Mouse (Mus musculus) kidney, postnatal 0 days (tissue): ENCODE measurements at regions not wholly inside any gene's neighbourhood (a gene's known extent, or its start where the extent isn't known, plus 50 kb on each side); places are given as distances from the start of the nearest gene placed in this dataset.
"Not testable (repeated sequence)": the region's sequence is repeated elsewhere in the genome, so short reads cannot be mapped to it uniquely, and the experiment has no call there.

Experiments used
- ATAC-seq: fragments of 200-750 bp; cut with Nextera tagmentation; replicated peaks from 2 replicates; pipeline ENCODE4 v1.8.0; 2017; ENCODE audit warnings: low read depth, moderate number of reproducible peaks, moderate TSS enrichment, moderate library complexity; ENCODE audit not compliant: low FRiP score
- DNase-seq: peaks from one replicate; pipeline ENCODE4 v3.0.0-alpha.2; 2016; ENCODE audit warnings: low spot score
- H3K27ac ChIP-seq: fragments of 300-500 bp; sonication (generic); 2 replicates; pipeline ENCODE4 v1.5.1; 2014; ENCODE audit warnings: mild to moderate bottlenecking
- H3K27me3 ChIP-seq: fragments of 300-500 bp; sonication (generic); 2 replicates; pipeline ENCODE4 v1.6.1; 2014; ENCODE audit warnings: low read length, mixed read lengths; ENCODE audit not compliant: insufficient read depth
- H3K36me3 ChIP-seq: fragments of 300-500 bp; sonication (generic); 2 replicates; pipeline ENCODE4 v1.6.1; 2014; ENCODE audit warnings: low read length, mixed read lengths; ENCODE audit not compliant: insufficient read depth
- H3K4me1 ChIP-seq: fragments of 300-500 bp; sonication (generic); replicated peaks from 2 replicates; pipeline ENCODE4 v1.6.1; 2014; ENCODE audit warnings: antibody characterized with exemption, low read length, mixed read lengths; ENCODE audit not compliant: insufficient read depth
- H3K4me2 ChIP-seq: fragments of 300-500 bp; sonication (generic); 2 replicates; pipeline ENCODE4 v1.6.1; 2014; ENCODE audit warnings: mild to moderate bottlenecking, low read length, moderate library complexity, mixed read lengths
- H3K4me3 ChIP-seq: fragments of 300-500 bp; sonication (generic); replicated peaks from 2 replicates; pipeline ENCODE4 v1.5.1; 2014; ENCODE audit warnings: low read depth, low read length
- H3K9ac ChIP-seq: fragments of 300-500 bp; sonication (generic); 2 replicates; pipeline ENCODE4 v1.6.1; 2014; ENCODE audit warnings: low read depth, low read length
- H3K9me3 ChIP-seq: fragments of 300-500 bp; sonication (generic); replicated peaks from 2 replicates; pipeline ENCODE4 v1.6.1; 2016; ENCODE audit warnings: low read length, inconsistent platforms, mixed read lengths
- CTCF ChIP-seq: IDR thresholded peaks from 2 replicates; pipeline ENCODE4 v1.5.1; 2016; ENCODE audit warnings: antibody characterized with exemption, low read depth, mild to moderate bottlenecking, moderate library complexity
- WGBS: fragments of 180-500 bp; shearing (Covaris S2); extraction: QIAGEN DNeasy Blood & Tissue Kit; methylation state at CpG from one replicate; pipeline ENCODE4 v1.1.7; 2014; 5-methylcytosine and 5-hydroxymethylcytosine counted together

GRCm38 (mm10) chr6:63044984-63045383 lies 210.7 kb upstream of the Grid2 start:
- Histone ChIP-seq H3K9me3 (no peaks in the 10 kb centered on the region), H3K4me3 (no peak overlapping the region), H3K27me3 (no peaks in the 10 kb centered on the region), H3K36me3 (no peaks in the 10 kb centered on the region), H3K4me1 (no peaks in the 10 kb centered on the region), H3K4me2 (no peak overlapping the region), H3K9ac (no peak overlapping the region), H3K27ac (no peak overlapping the region)
- TF ChIP-seq CTCF, result no peak
- WGBS, result 70% methylated on average over 2 of the region's 2 CpGs
- ATAC-seq, result no peak
- no peak for DNase-seq

- H3K4me2 ChIP-seq, DNase-seq, H3K9me3 ChIP-seq, H3K27ac ChIP-seq, H3K36me3 ChIP-seq, ATAC-seq, H3K9ac ChIP-seq, H3K4me1 ChIP-seq, H3K27me3 ChIP-seq, H3K4me3 ChIP-seq: not testable (repeated sequence)
- 82% methylated on average over 5 of the region's 5 CpGs for WGBS
Measured at GRCm38 (mm10) chr6:63064576-63064975, 191.1 kb upstream of the Grid2 start.

GRCm38 (mm10) chr6:63088225-63088624 lies 167.5 kb upstream of the Grid2 start:
- ATAC-seq (no peak), DNase-seq (peak; percentile 35)
- no peaks in the 10 kb centered on the region for H3K4me1 ChIP-seq
- H3K4me2 ChIP-seq, result no peak overlapping the region
- H3K9ac ChIP-seq, result no peak overlapping the region
- TF ChIP-seq CTCF, result no peak
- no peak overlapping the region for H3K27ac ChIP-seq
- H3K27me3 ChIP-seq, result no peaks in the 10 kb centered on the region
- H3K36me3 ChIP-seq, result no peaks in the 10 kb centered on the region
- H3K4me3 ChIP-seq, result no peak overlapping the region
- H3K9me3 ChIP-seq, result no peaks in the 10 kb centered on the region

- not testable (repeated sequence) for H3K4me2 ChIP-seq, ATAC-seq, H3K4me1 ChIP-seq, DNase-seq, H3K27me3 ChIP-seq, H3K9me3 ChIP-seq, H3K27ac ChIP-seq, H3K9ac ChIP-seq, H3K36me3 ChIP-seq, H3K4me3 ChIP-seq
Measured at GRCm38 (mm10) chr6:63128834-63129233, 126.8 kb upstream of the Grid2 start.

GRCm38 (mm10) chr6:63149300-63149699 lies 106.4 kb upstream of the Grid2 start:
- DNase-seq, result no peak
- H3K27ac ChIP-seq, result no peak overlapping the region
- no peaks in the 10 kb centered on the region for H3K36me3 ChIP-seq
- H3K27me3 ChIP-seq, result no peaks in the 10 kb centered on the region
- no peaks in the 10 kb centered on the region for H3K9me3 ChIP-seq
- no peak for TF ChIP-seq CTCF
- H3K4me1 ChIP-seq, result no peaks in the 10 kb centered on the region
- no peak overlapping the region for H3K4me3 ChIP-seq
- ATAC-seq, result no peak
- 91% methylated on average over 2 of the region's 2 CpGs for WGBS
- no peak overlapping the region for H3K4me2 ChIP-seq
- no peak overlapping the region for H3K9ac ChIP-seq

GRCm38 (mm10) chr6:63180210-63180609 lies 75.5 kb upstream of the Grid2 start:
- no peak for ATAC-seq
- Histone ChIP-seq H3K9me3 (no peaks in the 10 kb centered on the region), H3K9ac (no peak overlapping the region), H3K27ac (no peak overlapping the region), H3K4me2 (no peak overlapping the region), H3K27me3 (no peaks in the 10 kb centered on the region), H3K36me3 (no peaks in the 10 kb centered on the region), H3K4me3 (no peak overlapping the region), H3K4me1 (no peaks in the 10 kb centered on the region)
- no peak for TF ChIP-seq CTCF
- DNase-seq, result no peak
- 85% methylated on average over 2 of the region's 2 CpGs for WGBS
